In the genomic region with DNA sequence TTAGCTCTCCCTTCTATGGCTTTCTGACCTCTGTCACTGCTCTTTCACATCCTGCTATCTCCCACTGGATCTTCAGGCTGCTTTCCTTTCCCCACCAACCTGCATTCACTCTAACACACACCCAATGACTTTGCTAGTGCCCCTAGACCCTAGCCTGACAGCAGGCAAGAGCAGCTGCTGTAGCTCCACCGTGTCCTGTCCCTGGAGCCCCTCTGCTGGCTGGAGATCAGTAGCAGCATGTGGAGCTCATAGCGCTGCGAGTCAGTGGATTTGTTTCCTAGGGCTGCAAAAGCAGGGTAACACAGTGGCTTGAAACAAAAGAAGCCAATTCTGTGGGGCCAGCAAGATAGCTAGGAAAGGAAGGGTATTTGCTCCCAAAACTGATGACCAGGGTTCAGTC, we compare ENCODE assay signal across 12 mouse cellular contexts.
DNase-seq lines count a peak whose midpoint lies in the region; TF ChIP-seq lines count a peak whose summit lies in the region.
"Had no signal": no experiment of that assay in that cellular context is flagged by ENCODE, and none has a peak within 500 bp of the region (broad histone marks: within the 10 kb centered on the region; RNA-seq: fewer than 3 reads in every experiment).

No protein-coding gene starts in this region.

- TF ChIP-seq POLR2A in thymus, adult 2 months (IDR thresholded peaks at IDR 0.05; ENCODE audit: control insufficient read depth, extremely low read depth, insufficient read depth, low read length, poor library complexity), result no peak

- TF ChIP-seq CTCF in thymus, adult 2 months (IDR thresholded peaks at IDR 0.05; ENCODE audit: borderline replicate concordance, control insufficient read depth, extremely low read depth, insufficient read depth, low read length, poor library complexity), result no peak

- H3K27ac ChIP-seq in thymus, adult 2 months (ENCODE audit: control insufficient read depth, insufficient read depth, low read length), result no peak overlapping the region
- H3K27ac ChIP-seq: kidney, embryonic 15.5 days; limb, embryonic 12.5 days had no signal

- no peaks in the 10 kb centered on the region for H3K36me3 ChIP-seq in thymus, adult 2 months (ENCODE audit: control insufficient read depth, insufficient read depth, low read length)
- H3K36me3 ChIP-seq: kidney, embryonic 15.5 days; limb, embryonic 12.5 days had no signal

- H3K4me1 ChIP-seq in thymus, adult 2 months (replicated peaks; ENCODE audit: control insufficient read depth, insufficient read depth, low read length), result no peaks in the 10 kb centered on the region
- H3K4me1 ChIP-seq: kidney, embryonic 15.5 days; limb, embryonic 12.5 days had no signal

- 85% methylated on average over 3 of the region's 3 CpGs for WGBS in thymus, adult 2 months

- no peaks in the 10 kb centered on the region for H3K27me3 ChIP-seq in thymus, adult 2 months (ENCODE audit: control insufficient read depth, insufficient read depth, low read length)
- H3K27me3 ChIP-seq: kidney, embryonic 15.5 days; limb, embryonic 12.5 days had no signal

- peak; percentile 11 for DNase-seq in gastrocnemius, postnatal 10 days
- no peak for DNase-seq in gastrocnemius, adult 18-20 months (ENCODE audit: low spot score)
- peak; percentile 63 to 67 for DNase-seq in kidney, postnatal 4 days
- no peak for DNase-seq in kidney, postnatal 36 days
- peak; percentile 17 for DNase-seq in thymus, adult 2 months
- DNase-seq in thymus, postnatal 10 days (ENCODE audit: low spot score in 2 of 2), result no peak
- peak; percentile 23 for DNase-seq in thymus, postnatal 25 days
- no peak for DNase-seq in frontal cortex, postnatal 10 days (ENCODE audit: low spot score in 2 of 2)
- DNase-seq: adrenal gland, postnatal 14 days had no signal

- no peak overlapping the region for H3K4me3 ChIP-seq in thymus, adult 2 months (ENCODE audit: control insufficient read depth, insufficient read depth, low read length)
- H3K4me3 ChIP-seq: kidney, embryonic 15.5 days; limb, embryonic 12.5 days; myocyte had no signal

Comparison
In these comparisons a context has a peak if more than half of its experiments do, and no peak if none do; other contexts are left out.
1. DNase-seq: peak in gastrocnemius, postnatal 10 days (single experiment), kidney, postnatal 4 days (2 of 2), thymus, adult 2 months (single experiment) and thymus, postnatal 25 days (single experiment); none in gastrocnemius, adult 18-20 months (single experiment), kidney, postnatal 36 days (0 of 2), thymus, postnatal 10 days (0 of 2) and frontal cortex, postnatal 10 days (0 of 2).